Mouse (Mus musculus): ENCODE results near the gene Proser1.

Proser1 gene

DNA sequence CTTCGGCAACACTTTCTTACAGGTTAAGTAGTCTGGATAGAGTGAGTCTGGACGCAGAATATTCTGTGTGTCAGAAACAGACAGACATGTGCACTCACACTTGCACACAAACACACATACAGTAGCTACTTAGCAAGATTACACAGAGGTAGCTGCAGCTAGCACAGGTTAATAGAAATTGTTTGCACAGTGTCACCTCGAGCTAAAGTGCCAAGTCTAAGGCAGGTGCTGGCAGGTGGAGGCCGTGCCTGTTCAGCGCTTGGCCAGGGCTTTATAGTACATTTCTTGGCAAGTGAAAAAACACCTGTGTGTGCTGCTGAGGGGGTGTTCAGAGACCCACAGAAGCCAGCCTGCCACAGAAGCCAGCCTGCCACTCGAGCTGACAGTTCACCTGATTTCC, 66.8 kb downstream of the Proser1 start:
- Histone ChIP-seq H3K4me3 (replicated peaks; ENCODE audit: low read length) (no peak overlapping the region), H3K27me3 (ENCODE audit: insufficient read depth, low read length) (no peaks in the 10 kb centered on the region), H3K4me1 (replicated peaks; ENCODE audit: low read depth, low read length) (no peaks in the 10 kb centered on the region; the same call in 1 of the 2 replicates), H3K9me3 (ENCODE audit: low read length) (peaks cover 7% of the 10 kb centered on the region; the same call in 1 of the 2 replicates), H3K36me3 (ENCODE audit: insufficient read depth, low read length) (no peaks in the 10 kb centered on the region)
- TF ChIP-seq CTCF (conservative IDR thresholded peaks at IDR 0.05; ENCODE audit: low read length) (no peak), NANOG (IDR thresholded peaks at IDR 0.05; ENCODE audit: borderline replicate concordance, low read length) (no peak), POU5F1 (IDR thresholded peaks at IDR 0.05; ENCODE audit: borderline replicate concordance, low read length) (no peak)

Measured in E14TG2a.4 (cell line).